Mouse (Mus musculus) CH12.LX (cell line): Measurements from ENCODE around the gene Glis1. TPM values are rescaled to one million over a fixed set of nuclear protein-coding genes. Genes with fewer than 3 reads are reported as not detected.

Source experiments
- DNase-seq: peaks from one replicate; pipeline ENCODE4 v3.0.0-alpha.2; 2013; ENCODE audit errors: extremely low read depth
- H3K27ac ChIP-seq: 2 replicates; pipeline ENCODE4 v1.5.1; 2012; ENCODE audit warnings: low read depth, mild to moderate bottlenecking, control low read depth, moderate library complexity; ENCODE audit not compliant: insufficient read depth
- H3K27me3 ChIP-seq: replicated peaks from 2 replicates; pipeline ENCODE3; 2012; ENCODE audit warnings: inconsistent platforms
- H3K36me3 ChIP-seq, 2 experiments: replicated peaks in 1 of 2; 2 replicates each; pipeline versions ENCODE3 to v1.6.1; 2012; ENCODE audit warnings: inconsistent platforms in 1 of 2, low read length in 1 of 2, mild to moderate bottlenecking in 1 of 2, mixed read lengths in 1 of 2, moderate library complexity in 1 of 2; ENCODE audit not compliant: control insufficient read depth in 1 of 2, insufficient read depth in 1 of 2
- H3K4me1 ChIP-seq, 2 experiments: 2 replicates each; pipeline ENCODE4 v1.6.1; 2012; ENCODE audit warnings: inconsistent platforms in 1 of 2, moderate library complexity in 1 of 2; ENCODE audit not compliant: insufficient read depth in 2 of 2, control insufficient read depth in 1 of 2
- H3K4me2 ChIP-seq: 2 replicates; pipeline ENCODE4 v1.6.1; 2012; ENCODE audit warnings: low read depth, mild to moderate bottlenecking, control low read depth; ENCODE audit not compliant: poor library complexity, insufficient read depth, severe bottlenecking
- H3K4me3 ChIP-seq, 3 experiments: fragments of 150-350 bp in 1 of 3; sonication (generic) in 1 of 3; replicated peaks in 1 of 3; 2 replicates each; pipeline versions ENCODE3 to v1.5.1; 2011 to 2012; ENCODE audit warnings: low read depth in 2 of 3, low read length in 2 of 3, mild to moderate bottlenecking in 2 of 3, moderate library complexity in 2 of 3, control low read depth in 1 of 3, improper control_type of control experiment in 1 of 3, inconsistent platforms in 1 of 3, mixed read lengths in 1 of 3; ENCODE audit not compliant: poor library complexity in 1 of 3
- H3K79me2 ChIP-seq: replicated peaks from 2 replicates; pipeline ENCODE4 v1.6.1; 2012; ENCODE audit warnings: mild to moderate bottlenecking, moderate library complexity; ENCODE audit not compliant: control insufficient read depth, poor library complexity, insufficient read depth, severe bottlenecking; ENCODE audit errors: extremely low read depth
- H3K9ac ChIP-seq: 2 replicates; pipeline ENCODE4 v1.6.1; 2012; ENCODE audit warnings: low read depth, mild to moderate bottlenecking, control low read depth, moderate library complexity; ENCODE audit not compliant: insufficient read depth
- H3K9me3 ChIP-seq: replicated peaks from 2 replicates; pipeline ENCODE3; 2012; ENCODE audit warnings: low read length, inconsistent platforms, mixed read lengths
- CTCF ChIP-seq, 2 experiments: IDR thresholded peaks in 1 of 2; conservative IDR thresholded peaks in 1 of 2; 2 replicates each; pipeline ENCODE4 v1.5.1; 2011 to 2012; ENCODE audit warnings: low read depth in 2 of 2, low read length in 2 of 2, improper control_type of control experiment in 1 of 2, inconsistent platforms in 1 of 2, mild to moderate bottlenecking in 1 of 2, moderate library complexity in 1 of 2
- E2F4 ChIP-seq: IDR thresholded peaks from 2 replicates; pipeline ENCODE4 v1.6.1; 2011; ENCODE audit warnings: low read depth, low read length, improper control_type of control experiment; ENCODE audit not compliant: insufficient replicate concordance
- EP300 ChIP-seq: IDR thresholded peaks from 2 replicates; pipeline ENCODE4 v1.6.1; 2011; ENCODE audit warnings: low read length, improper control_type of control experiment
- GABPA ChIP-seq: IDR thresholded peaks from 2 replicates; pipeline ENCODE4 v1.6.1; 2012; ENCODE audit warnings: low read depth, low read length, improper control_type of control experiment, inconsistent platforms; ENCODE audit not compliant: insufficient replicate concordance
- JUND ChIP-seq: conservative IDR thresholded peaks from 2 replicates; pipeline ENCODE4 v1.6.1; 2011; ENCODE audit warnings: low read depth, low read length, improper control_type of control experiment
- KAT2A ChIP-seq: IDR thresholded peaks from 2 replicates; pipeline ENCODE4 v1.6.1; 2012; ENCODE audit warnings: low read length, improper control_type of control experiment, inconsistent platforms; ENCODE audit not compliant: insufficient replicate concordance
- MAFK ChIP-seq: IDR thresholded peaks from 2 replicates; pipeline ENCODE4 v1.6.1; 2011; ENCODE audit warnings: low read length, improper control_type of control experiment; ENCODE audit not compliant: insufficient replicate concordance
- MAZ ChIP-seq: IDR thresholded peaks from 2 replicates; pipeline ENCODE4 v1.6.1; 2012; ENCODE audit warnings: low read depth, mild to moderate bottlenecking, inconsistent platforms, low read length, improper control_type of control experiment, moderate library complexity
- MEF2A ChIP-seq: IDR thresholded peaks from 2 replicates; pipeline ENCODE4 v1.6.1; 2014; ENCODE audit warnings: low read depth, mild to moderate bottlenecking, inconsistent platforms, low read length, improper control_type of control experiment, borderline replicate concordance
- NRF1 ChIP-seq: IDR thresholded peaks from 2 replicates; pipeline ENCODE4 v1.6.1; 2014; ENCODE audit warnings: low read depth, mild to moderate bottlenecking, inconsistent platforms, low read length, improper control_type of control experiment, moderate library complexity
- POLR2A ChIP-seq: IDR thresholded peaks from 2 replicates; pipeline ENCODE4 v1.6.1; 2011; ENCODE audit warnings: low read depth, mild to moderate bottlenecking, improper control_type of control experiment, low read length
- POLR2AphosphoS2 ChIP-seq: IDR thresholded peaks from 2 replicates; pipeline ENCODE4 v1.6.1; 2011; ENCODE audit warnings: low read depth, low read length, improper control_type of control experiment
- RCOR1 ChIP-seq: conservative IDR thresholded peaks from 2 replicates; pipeline ENCODE4 v1.6.1; 2012; ENCODE audit warnings: low read depth, mild to moderate bottlenecking, inconsistent platforms, low read length, improper control_type of control experiment
- SIN3A ChIP-seq: IDR thresholded peaks from 2 replicates; pipeline ENCODE4 v1.6.1; 2012; ENCODE audit warnings: low read length, improper control_type of control experiment, inconsistent platforms
- TBP ChIP-seq: conservative IDR thresholded peaks from 2 replicates; pipeline ENCODE4 v1.6.1; 2011; ENCODE audit warnings: low read depth, low read length, improper control_type of control experiment
- USF1 ChIP-seq: IDR thresholded peaks from 2 replicates; pipeline ENCODE4 v1.6.1; 2014; ENCODE audit warnings: low read depth, mild to moderate bottlenecking, inconsistent platforms, low read length, improper control_type of control experiment
- USF2 ChIP-seq: conservative IDR thresholded peaks from 2 replicates; pipeline ENCODE4 v1.6.1; 2011; ENCODE audit warnings: low read depth, low read length, improper control_type of control experiment
- ZNF384 ChIP-seq: IDR thresholded peaks from 2 replicates; pipeline ENCODE4 v1.6.1; 2012; ENCODE audit warnings: low read depth, low read length, improper control_type of control experiment, inconsistent platforms
- dilution Hi-C: fragments of 300-500 bp; cut with MboI; formaldehyde crosslinking; loops from 2 replicates; pipeline ENCODE4 v1.14.3; 2020; ENCODE audit warnings: low sequenced_read_pairs; ENCODE audit not compliant: extremely low pct_unique_long_range_greater_than_20kb, extremely low pct_ligation_motif_present
- in situ Hi-C: fragments of 300-500 bp; cut with MboI; formaldehyde crosslinking; loops from 3 replicates; pipeline ENCODE4 v1.14.3; 2019; ENCODE audit warnings: low sequenced_read_pairs, low pct_ligation_motif_present, low pct_unique_long_range_greater_than_20kb, mixed read lengths
- polyA plus RNA-seq: library from polyadenylated mRNA; unstranded; fragments of >175 nt; gene quantifications from 2 replicates; pipeline ENCODE4 v1.2.1, GENCODE M21; 2012; ENCODE audit warnings: low read depth; ENCODE audit not compliant: insufficient read length
- total RNA-seq, 2 experiments: library from RNA; depleted of rRNA; stranded (reverse); fragments of 300-350 nt in 1 of 2; fragments of >200 nt in 1 of 2; gene quantifications; 2 replicates each; pipeline ENCODE4 v1.2.3; 2012 to 2014

The Glis1 gene
- total and polyA plus RNA-seq, 3 experiments: 0.08 to 2.2 (median 0.17) TPM

DNA sequence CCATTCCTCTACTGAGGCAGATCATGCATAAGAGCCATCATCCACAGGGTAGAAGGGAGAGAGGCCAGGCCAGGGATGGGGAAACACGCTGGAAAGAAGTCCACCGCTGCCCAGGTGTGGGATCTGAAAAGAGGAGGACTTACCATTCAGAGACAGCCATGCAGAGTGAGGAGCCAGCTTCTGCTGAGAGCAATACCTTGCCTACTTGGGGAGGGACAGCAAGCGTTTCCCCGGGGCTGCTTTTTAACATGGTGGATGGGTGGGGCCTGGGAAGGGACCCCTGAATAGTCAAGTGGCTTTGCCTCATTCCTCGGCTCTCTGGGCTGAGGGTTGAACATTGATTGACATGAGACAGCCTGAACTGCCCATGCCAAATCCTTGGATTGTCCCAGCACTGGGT lies 85.7 kb downstream of the Glis1 start:
- dilution Hi-C loops (no loop called here), in situ Hi-C loops (no loop called here)
- H3K4me1 ChIP-seq: peaks cover 0 to 3% of the 10 kb centered on the region in 2 experiments; a peak in 1 of 4 replicates
- no peak overlapping the region for H3K9ac ChIP-seq
- no peaks in the 10 kb centered on the region for H3K79me2 ChIP-seq
- no peaks in the 10 kb centered on the region for H3K9me3 ChIP-seq
- TF ChIP-seq EP300 (no peak), KAT2A (no peak), MAZ (no peak), MEF2A (no peak), NRF1 (no peak), POLR2AphosphoS2 (no peak)
- H3K36me3 ChIP-seq: no peaks in the 10 kb centered on the region
- no peak overlapping the region for H3K4me3 ChIP-seq
- no peak for DNase-seq
- H3K27ac ChIP-seq: no peak overlapping the region
- H3K27me3 ChIP-seq: peaks cover 4% of the 10 kb centered on the region
- no peak overlapping the region for H3K4me2 ChIP-seq

GRCm38 (mm10) chr4:107520816-107521215 lies 86.4 kb downstream of the Glis1 start:
- H3K79me2 ChIP-seq: no peaks in the 10 kb centered on the region
- H3K4me2 ChIP-seq: no peak overlapping the region
- peaks cover 4% of the 10 kb centered on the region for H3K27me3 ChIP-seq
- no peaks in the 10 kb centered on the region for H3K9me3 ChIP-seq
- in situ Hi-C loops: no loop called here
- peaks cover 0 to 3% of the 10 kb centered on the region in 2 experiments; a peak in 1 of 4 replicates for H3K4me1 ChIP-seq
- no peak overlapping the region for H3K9ac ChIP-seq
- no peaks in the 10 kb centered on the region for H3K36me3 ChIP-seq
- no peak for DNase-seq
- no peak overlapping the region for H3K27ac ChIP-seq
- dilution Hi-C loops: no loop called here
- H3K4me3 ChIP-seq: no peak overlapping the region
- TF ChIP-seq MAFK (no peak), USF2 (no peak), E2F4 (no peak), USF1 (no peak), POLR2A (no peak), CTCF (conservative IDR thresholded peaks at IDR 0.05 in 1 of 2, IDR thresholded peaks at IDR 0.05 in 1 of 2; ENCODE audit: low read depth in 2 of 2, low read length in 2 of 2) (no peak), TBP (no peak), JUND (no peak), RCOR1 (no peak), POLR2AphosphoS2 (no peak), EP300 (no peak), GABPA (no peak), SIN3A (no peak), ZNF384 (no peak)
